Comparison of ENCODE assay signal across 8 mouse cellular contexts in genomic region chr10:96751580-96752264, GRCm38 (mm10).
A peak's percentile ranks its signal among the peaks of the same experiment; 100 is the strongest.
DNase-seq lines count a peak whose midpoint lies in the region; ATAC-seq lines count a peak whose summit lies in the region.

No protein-coding gene starts in this region.

- no peaks in the 10 kb centered on the region for H3K36me3 ChIP-seq in lung, embryonic 15.5 days

- no peak overlapping the region for H3K9ac ChIP-seq in lung, embryonic 15.5 days

- peak overlapping the region; percentile 83 for H3K27ac ChIP-seq in lung, embryonic 15.5 days

- DNase-seq in CD8-positive naive resting alpha-beta T cell, adult 2 months (ENCODE audit: low read depth in 2 of 2, low spot score in 2 of 2): peak; percentile 39
- peak; percentile 71 for DNase-seq in cerebellum, adult 11-12 months
- peak; percentile 25 for DNase-seq in forelimb bud, embryonic 11.5 days (ENCODE audit: low read depth, low spot score)
- peak; percentile 95 for DNase-seq in heart, postnatal 4 days
- peak; percentile 37 to 43 for DNase-seq in layer of hippocampus, adult 8-10 months (ENCODE audit: low spot score in 2 of 2)
- DNase-seq in ovary, adult 18-20 months (ENCODE audit: low spot score): peak; percentile 84
- DNase-seq in thymus, postnatal 10 days (ENCODE audit: low spot score in 2 of 2): peak; percentile 73 to 78

- peak overlapping the region; percentile 27 for H3K4me3 ChIP-seq in lung, embryonic 15.5 days

- 10% methylated on average over 12 of the region's 12 CpGs for WGBS in lung, embryonic 15.5 days

- peak overlapping the region; percentile 49 for H3K4me2 ChIP-seq in lung, embryonic 15.5 days

- H3K27me3 ChIP-seq in lung, embryonic 15.5 days: no peaks in the 10 kb centered on the region

- ATAC-seq in lung, embryonic 15.5 days (ENCODE audit: borderline replicate concordance, extremely low read depth, low FRiP score, low TSS enrichment): peak; percentile 96

- H3K9me3 ChIP-seq in lung, embryonic 15.5 days: no peaks in the 10 kb centered on the region

- H3K4me1 ChIP-seq in lung, embryonic 15.5 days: peaks cover 37% of the 10 kb centered on the region

Comparison
In these comparisons a context has a peak if more than half of its experiments do, and no peak if none do; other contexts are left out.
1. Peak in every context shown above with its lines: DNase-seq, ATAC-seq, H3K4me3 ChIP-seq and H3K27ac ChIP-seq.
2. DNase-seq: peak in every context shown above with its lines; median percentile 95 in heart, postnatal 4 days; 84 in ovary, adult 18-20 months; 76 in thymus, postnatal 10 days; 71 in cerebellum, adult 11-12 months; 40 in layer of hippocampus, adult 8-10 months; 39 in CD8-positive naive resting alpha-beta T cell, adult 2 months; 25 in forelimb bud, embryonic 11.5 days.